Mouse (Mus musculus) myocyte (in vitro differentiated cells): ENCODE data around the gene Asah2.

Source experiments
- E2F4 ChIP-seq: IDR thresholded peaks from one replicate; pipeline ENCODE4 v1.6.1; 2011; ENCODE audit warnings: mild to moderate bottlenecking, control low read depth, moderate library complexity; ENCODE audit not compliant: insufficient read depth
- MAX ChIP-seq: IDR thresholded peaks from one replicate; pipeline ENCODE4 v1.6.1; 2011; ENCODE audit warnings: low read depth, mild to moderate bottlenecking, control low read depth
- MYOG ChIP-seq, 3 experiments: IDR thresholded peaks; one replicate each; pipeline ENCODE4 v1.6.1; 2011; ENCODE audit warnings: control low read depth in 2 of 3, low read depth in 2 of 3, mild to moderate bottlenecking in 2 of 3; ENCODE audit not compliant: insufficient read length in 2 of 3, control insufficient read depth in 1 of 3, insufficient read depth in 1 of 3
- POLR2AphosphoS2 ChIP-seq: IDR thresholded peaks from one replicate; pipeline ENCODE4 v1.6.1; 2011; ENCODE audit warnings: low read depth, control low read depth; ENCODE audit not compliant: insufficient read length
- USF1 ChIP-seq: IDR thresholded peaks from one replicate; pipeline ENCODE4 v1.6.1; 2011; ENCODE audit warnings: low read depth, mild to moderate bottlenecking, control low read depth, moderate library complexity

DNA sequence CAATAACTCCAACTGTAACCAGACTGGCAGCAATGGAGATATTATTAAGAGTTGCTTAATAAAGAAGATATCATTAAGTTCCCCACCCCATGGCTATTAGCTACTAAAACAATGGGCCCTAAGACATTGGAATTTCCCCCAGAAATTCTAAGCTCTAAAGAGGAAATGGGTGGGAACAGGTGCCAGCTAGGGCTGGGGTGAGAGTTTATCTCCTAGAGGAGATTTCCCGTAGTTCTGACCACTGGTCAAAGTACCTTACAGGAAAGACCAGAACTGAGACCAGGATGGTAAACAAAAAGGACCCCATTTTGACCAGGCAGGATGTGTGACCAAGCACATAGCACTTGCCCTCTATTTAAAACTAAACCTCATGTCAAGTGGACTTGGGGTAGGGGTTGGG lies 52.3 kb downstream of the Asah2 start:
- no peak for TF ChIP-seq POLR2AphosphoS2
- no peak for TF ChIP-seq MAX
- no peak for TF ChIP-seq MYOG (IDR thresholded peaks at IDR 0.05; ENCODE audit: control insufficient read depth in 1 of 3, insufficient read depth in 1 of 3, insufficient read length in 2 of 3, low read depth in 2 of 3)
- TF ChIP-seq USF1 = no peak
- no peak for TF ChIP-seq E2F4
